ENCODE assay signal across 9 mouse cellular contexts in genomic region chr6:125143128-125143527, GRCm38 (mm10).
"Had no signal": no experiment of that assay in that cellular context is flagged by ENCODE, and none has a peak within 500 bp of the region (broad histone marks: within the 10 kb centered on the region; RNA-seq: fewer than 3 reads in every experiment).

No protein-coding gene starts in this region.

- DNase-seq: gastrocnemius, postnatal 14 days; gastrocnemius, postnatal 36 days; heart, adult 11 months; heart, adult 2 months; heart, postnatal 14 days; heart, postnatal 36 days; kidney, postnatal 4 days; liver; liver, embryonic 13.5 days had no signal
